Mouse (Mus musculus): ENCODE measurements around the gene Slc25a4. TPM values are rescaled to one million over a fixed set of nuclear protein-coding genes. Genes with fewer than 3 reads are reported as not detected.

Slc25a4 gene
- 80.9 and 81.6 TPM in 2 replicates for total RNA-seq (2014; fragmentation: Nextera tagmentation)
- total RNA-seq (2017): 160 and 177 TPM in 2 replicates
- 35.2 and 50.4 TPM in 2 replicates for polyA plus RNA-seq (2012)

GRCm38 (mm10) chr8:46210404-46211315, at the start of gene Slc25a4:
Gene Slc25a4, minus strand, starts transcription at chr8:46211284.
- DNase-seq (ENCODE audit: low spot score): peak; percentile 100
- Histone ChIP-seq H3K4me3 (ENCODE audit: low read depth, low read length) (peak within 1 kb of the TSS; percentile 80), H3K27me3 (ENCODE audit: insufficient read depth, low read length) (no peaks in the 10 kb centered on the region; the same call in 1 of the 2 replicates), H3K4me1 (ENCODE audit: insufficient read depth, low read depth, low read length) (peaks cover 42% of the 10 kb centered on the region), H3K9me3 (replicated peaks) (no peaks in the 10 kb centered on the region), H3K36me3 (replicated peaks) (peaks cover 43% of the 10 kb centered on the region)
- ATAC-seq (ENCODE audit: extremely low read depth, insufficient number of reproducible peaks, low FRiP score, poor library complexity, severe bottlenecking): peak; percentile 85
- TF ChIP-seq GATA2 (IDR thresholded peaks at IDR 0.05; ENCODE audit: borderline replicate concordance, low read depth, low read length) (no peak), TAL1 (conservative IDR thresholded peaks at IDR 0.05; ENCODE audit: low read depth, low read length) (no peak), POLR2AphosphoS5 (IDR thresholded peaks at IDR 0.05; ENCODE audit: insufficient replicate concordance, low read depth, low read length) (no peak), CTCF (IDR thresholded peaks at IDR 0.05; ENCODE audit: low read depth, low read length) (no peak), GATA1 (IDR thresholded peaks at IDR 0.05; ENCODE audit: borderline replicate concordance, low read length) (no peak)

GRCm38 (mm10) chr8:46257921-46258682, 47.0 kb upstream of the Slc25a4 start:
- no peaks in the 10 kb centered on the region for H3K36me3 ChIP-seq (replicated peaks)
- no peaks in the 10 kb centered on the region for H3K4me1 ChIP-seq (ENCODE audit: insufficient read depth, low read depth, low read length)
- TF ChIP-seq POLR2AphosphoS5 (IDR thresholded peaks at IDR 0.05; ENCODE audit: insufficient replicate concordance, low read depth, low read length) (no peak), CTCF (IDR thresholded peaks at IDR 0.05; ENCODE audit: low read depth, low read length) (no peak), GATA2 (IDR thresholded peaks at IDR 0.05; ENCODE audit: borderline replicate concordance, low read depth, low read length) (no peak), GATA1 (IDR thresholded peaks at IDR 0.05; ENCODE audit: borderline replicate concordance, low read length) (no peak), TAL1 (conservative IDR thresholded peaks at IDR 0.05; ENCODE audit: low read depth, low read length) (no peak)
- H3K9me3 ChIP-seq (replicated peaks): no peaks in the 10 kb centered on the region
- H3K4me3 ChIP-seq (ENCODE audit: low read depth, low read length): no peak overlapping the region
- DNase-seq (ENCODE audit: low spot score) (no peak), ATAC-seq (ENCODE audit: extremely low read depth, insufficient number of reproducible peaks, low FRiP score, poor library complexity, severe bottlenecking) (no peak)
- H3K27me3 ChIP-seq (ENCODE audit: insufficient read depth, low read length): peaks cover 15% of the 10 kb centered on the region

DNA sequence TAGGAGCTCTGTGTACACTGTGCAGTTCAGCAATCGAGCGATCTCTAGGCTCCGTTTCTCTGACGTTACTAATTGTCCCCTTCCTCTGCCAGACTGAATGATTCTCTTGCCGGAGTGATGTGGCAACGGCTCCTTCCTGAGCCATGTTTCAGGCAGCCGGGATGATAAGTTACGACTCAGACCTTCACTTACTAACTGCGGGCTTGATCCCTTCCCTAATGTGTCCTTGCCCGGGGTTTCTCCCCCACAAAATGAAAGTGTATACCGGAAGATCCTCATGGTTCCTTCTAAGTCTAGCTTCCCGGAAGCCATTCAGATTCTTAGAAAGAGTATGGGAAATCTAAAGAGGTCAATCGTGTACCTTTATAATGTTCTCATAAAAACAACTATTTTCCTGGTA, 41.4 kb upstream of the Slc25a4 start:
- Histone ChIP-seq H3K4me1 (ENCODE audit: insufficient read depth, low read depth, low read length) (no peaks in the 10 kb centered on the region), H3K27me3 (ENCODE audit: insufficient read depth, low read length) (peaks cover 28% of the 10 kb centered on the region), H3K4me3 (ENCODE audit: low read depth, low read length) (no peak overlapping the region), H3K9me3 (replicated peaks) (no peaks in the 10 kb centered on the region), H3K36me3 (replicated peaks) (no peaks in the 10 kb centered on the region)
- no peak for TF ChIP-seq POLR2AphosphoS5 (IDR thresholded peaks at IDR 0.05; ENCODE audit: insufficient replicate concordance, low read depth, low read length)
- no peak for TF ChIP-seq GATA1 (IDR thresholded peaks at IDR 0.05; ENCODE audit: borderline replicate concordance, low read length)
- no peak for TF ChIP-seq TAL1 (conservative IDR thresholded peaks at IDR 0.05; ENCODE audit: low read depth, low read length)
- TF ChIP-seq CTCF (IDR thresholded peaks at IDR 0.05; ENCODE audit: low read depth, low read length): no peak
- ATAC-seq (ENCODE audit: extremely low read depth, insufficient number of reproducible peaks, low FRiP score, poor library complexity, severe bottlenecking) (no peak), DNase-seq (ENCODE audit: low spot score) (no peak)

DNA sequence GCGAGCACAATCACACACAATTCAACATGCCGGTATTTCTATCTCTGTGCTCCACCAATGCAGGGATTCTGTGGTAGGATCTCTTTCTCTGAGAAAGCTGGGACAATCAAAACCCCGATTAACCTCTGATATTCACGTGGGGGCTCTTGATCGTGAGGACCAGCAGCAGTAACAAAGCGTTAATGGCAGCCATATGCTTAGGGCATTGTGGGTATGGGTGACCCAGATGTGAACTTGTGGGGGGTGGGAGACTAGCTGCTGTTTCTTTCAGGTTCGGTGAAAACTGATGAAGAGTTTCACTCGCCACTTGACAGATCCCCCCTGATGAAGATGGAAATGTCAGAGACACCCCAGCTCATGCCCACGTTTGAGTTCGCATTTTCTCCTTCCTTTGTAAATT, 40.5 kb upstream of the Slc25a4 start:
- DNase-seq (ENCODE audit: low spot score) (no peak), ATAC-seq (ENCODE audit: extremely low read depth, insufficient number of reproducible peaks, low FRiP score, poor library complexity, severe bottlenecking) (no peak)
- Histone ChIP-seq H3K4me1 (ENCODE audit: insufficient read depth, low read depth, low read length) (no peaks in the 10 kb centered on the region), H3K9me3 (replicated peaks) (no peaks in the 10 kb centered on the region), H3K27me3 (ENCODE audit: insufficient read depth, low read length) (peaks cover 31% of the 10 kb centered on the region), H3K36me3 (replicated peaks) (no peaks in the 10 kb centered on the region), H3K4me3 (ENCODE audit: low read depth, low read length) (no peak overlapping the region)
- no peak for TF ChIP-seq GATA1 (IDR thresholded peaks at IDR 0.05; ENCODE audit: borderline replicate concordance, low read length)
- TF ChIP-seq POLR2AphosphoS5 (IDR thresholded peaks at IDR 0.05; ENCODE audit: insufficient replicate concordance, low read depth, low read length): no peak
- no peak for TF ChIP-seq TAL1 (conservative IDR thresholded peaks at IDR 0.05; ENCODE audit: low read depth, low read length)
- TF ChIP-seq GATA2 (IDR thresholded peaks at IDR 0.05; ENCODE audit: borderline replicate concordance, low read depth, low read length): no peak
- no peak for TF ChIP-seq CTCF (IDR thresholded peaks at IDR 0.05; ENCODE audit: low read depth, low read length)

- Histone ChIP-seq H3K36me3 (replicated peaks) (no peaks in the 10 kb centered on the region), H3K4me1 (ENCODE audit: insufficient read depth, low read depth, low read length) (peaks cover 10% of the 10 kb centered on the region; the same call in 1 of the 2 replicates), H3K4me3 (ENCODE audit: low read depth, low read length) (no peak overlapping the region), H3K27me3 (ENCODE audit: insufficient read depth, low read length) (peaks cover 34% of the 10 kb centered on the region), H3K9me3 (replicated peaks) (no peaks in the 10 kb centered on the region)
- no peak for ATAC-seq (ENCODE audit: extremely low read depth, insufficient number of reproducible peaks, low FRiP score, poor library complexity, severe bottlenecking)
- no peak for TF ChIP-seq TAL1 (conservative IDR thresholded peaks at IDR 0.05; ENCODE audit: low read depth, low read length)
- no peak for TF ChIP-seq GATA2 (IDR thresholded peaks at IDR 0.05; ENCODE audit: borderline replicate concordance, low read depth, low read length)
- TF ChIP-seq CTCF (IDR thresholded peaks at IDR 0.05; ENCODE audit: low read depth, low read length): no peak
- TF ChIP-seq GATA1 (IDR thresholded peaks at IDR 0.05; ENCODE audit: borderline replicate concordance, low read length): no peak
- no peak for TF ChIP-seq POLR2AphosphoS5 (IDR thresholded peaks at IDR 0.05; ENCODE audit: insufficient replicate concordance, low read depth, low read length)
- DNase-seq (ENCODE audit: low spot score): no peak
These were observed 35.3 kb upstream of the Slc25a4 start for GRCm38 (mm10) chr8:46246346-46246745.

GRCm38 (mm10) chr8:46242946-46243345, 31.9 kb upstream of the Slc25a4 start:
- Histone ChIP-seq H3K27me3 (ENCODE audit: insufficient read depth, low read length) (peaks cover 22% of the 10 kb centered on the region), H3K4me3 (ENCODE audit: low read depth, low read length) (no peak overlapping the region), H3K9me3 (replicated peaks) (no peaks in the 10 kb centered on the region), H3K4me1 (ENCODE audit: insufficient read depth, low read depth, low read length) (peaks cover 10% of the 10 kb centered on the region; the same call in 1 of the 2 replicates), H3K36me3 (replicated peaks) (no peaks in the 10 kb centered on the region)
- ATAC-seq (ENCODE audit: extremely low read depth, insufficient number of reproducible peaks, low FRiP score, poor library complexity, severe bottlenecking): no peak
- TF ChIP-seq CTCF (IDR thresholded peaks at IDR 0.05; ENCODE audit: low read depth, low read length): no peak
- no peak for TF ChIP-seq GATA1 (IDR thresholded peaks at IDR 0.05; ENCODE audit: borderline replicate concordance, low read length)
- no peak for TF ChIP-seq TAL1 (conservative IDR thresholded peaks at IDR 0.05; ENCODE audit: low read depth, low read length)
- TF ChIP-seq GATA2 (IDR thresholded peaks at IDR 0.05; ENCODE audit: borderline replicate concordance, low read depth, low read length): no peak
- no peak for TF ChIP-seq POLR2AphosphoS5 (IDR thresholded peaks at IDR 0.05; ENCODE audit: insufficient replicate concordance, low read depth, low read length)
- DNase-seq (ENCODE audit: low spot score): no peak
